Mouse (Mus musculus): ENCODE data around the gene Coq2. TPM values are rescaled to one million over a fixed set of nuclear protein-coding genes. Genes with fewer than 3 reads are reported as not detected.
A peak's percentile ranks its signal among the peaks of the same experiment; 100 is the strongest.

Gene Coq2
- total and polyA plus RNA-seq, 2 experiments from 2014 or later, result 65.1 to 81.3 TPM

GRCm38 (mm10) chr5:100679911-100680541 lies 5.1 kb upstream of the Coq2 start:
- ATAC-seq (peak; percentile 23; the same call in 1 of the 2 replicates), DNase-seq (peak; percentile 14)
- no peak for TF ChIP-seq CTCF (IDR thresholded peaks at IDR 0.05; ENCODE audit: low read depth)
- Histone ChIP-seq H3K36me3 (ENCODE audit: insufficient read depth) (no peaks in the 10 kb centered on the region), H3K9me3 (ENCODE audit: low read length) (no peaks in the 10 kb centered on the region), H3K4me1 (ENCODE audit: insufficient read depth) (0 out of 2 replicates have a peak, but pooled peaks cover under 1% of the 10 kb centered on the region), H3K9ac (no peak overlapping the region), H3K4me2 (ENCODE audit: low read depth) (no peak overlapping the region), H3K27me3 (ENCODE audit: insufficient read depth, low read length) (no peaks in the 10 kb centered on the region), H3K27ac (ENCODE audit: low read depth, low read length) (no peak overlapping the region), H3K4me3 (ENCODE audit: low read depth, low read length) (no peak overlapping the region)
- 62% methylated on average over 18 of the region's 18 CpGs for WGBS

DNA sequence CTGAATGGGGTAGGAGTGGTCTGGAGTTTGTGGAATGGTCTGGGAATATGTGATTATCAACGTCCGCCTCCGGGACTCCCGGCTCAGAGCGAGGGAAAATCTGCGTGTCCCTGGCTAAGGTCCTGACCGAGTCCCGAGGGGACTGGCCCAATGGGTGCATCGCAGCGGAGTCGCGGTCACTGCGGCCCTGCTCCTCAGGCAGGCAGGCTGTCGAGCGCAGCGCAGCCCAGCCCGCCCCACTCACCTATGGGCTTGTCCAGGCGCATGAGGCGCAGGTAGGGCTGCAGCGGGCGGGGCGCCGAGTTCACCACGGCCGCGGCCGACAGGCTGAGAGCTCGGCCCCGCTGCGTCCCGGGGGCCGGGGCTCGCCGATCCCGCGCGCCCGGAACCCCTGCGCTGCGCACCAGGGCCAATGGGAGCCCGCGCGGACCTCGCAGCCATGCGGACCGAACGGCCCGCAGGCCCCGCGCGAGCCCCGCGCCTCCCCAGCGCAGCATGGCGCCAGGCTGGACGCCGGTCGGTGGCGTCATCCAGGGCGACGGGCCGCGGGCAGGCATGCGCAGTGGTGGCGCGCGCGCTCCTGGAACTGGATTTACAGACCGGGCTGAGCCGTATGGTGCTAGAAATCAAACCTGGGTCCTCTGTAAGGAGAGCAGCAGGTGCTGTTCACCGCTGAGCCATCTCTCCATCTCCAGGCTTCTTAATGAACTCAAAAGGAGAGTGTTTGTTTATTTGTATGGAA lies 1.0 kb downstream of the Coq2 start:
- H3K4me2 ChIP-seq (ENCODE audit: low read depth), result peak overlapping the region; percentile 81
- H3K36me3 ChIP-seq (ENCODE audit: insufficient read depth), result no peaks in the 10 kb centered on the region
- no peaks in the 10 kb centered on the region for H3K9me3 ChIP-seq (ENCODE audit: low read length)
- no peak for TF ChIP-seq CTCF (IDR thresholded peaks at IDR 0.05; ENCODE audit: low read depth)
- H3K27ac ChIP-seq (ENCODE audit: low read depth, low read length), result peak overlapping the region; percentile 50
- H3K27me3 ChIP-seq (ENCODE audit: insufficient read depth, low read length), result no peaks in the 10 kb centered on the region
- WGBS, result under 1% methylated on average over 67 of the region's 71 CpGs
- peak overlapping the region; percentile 85 for H3K9ac ChIP-seq
- DNase-seq, result peak; percentile 91
- peak; percentile 99 for ATAC-seq
- H3K4me1 ChIP-seq (ENCODE audit: insufficient read depth), result peaks cover 10% of the 10 kb centered on the region; the same call in 1 of the 2 replicates
- H3K4me3 ChIP-seq (ENCODE audit: low read depth, low read length), result peak overlapping the region; percentile 80

DNA sequence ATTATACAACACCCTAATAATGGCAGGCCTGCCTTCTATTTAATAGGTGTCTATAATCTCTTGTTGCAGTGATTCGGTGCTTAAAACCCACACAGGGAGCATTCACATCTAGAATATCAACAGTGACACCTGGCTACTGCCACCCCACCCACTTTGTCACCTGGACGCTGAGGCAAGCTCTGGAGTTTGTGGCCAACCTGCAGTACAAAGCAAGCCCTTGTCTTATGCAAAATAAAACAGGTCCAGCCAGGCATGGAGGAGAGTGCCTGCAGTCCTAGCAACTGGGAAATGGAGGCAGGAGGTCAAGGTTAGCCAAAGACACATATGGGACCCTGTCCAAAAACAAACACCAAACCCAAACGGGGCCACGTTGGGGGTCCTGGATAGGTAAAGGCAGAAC lies 2.5 kb downstream of the Coq2 start:
- no peaks in the 10 kb centered on the region for H3K27me3 ChIP-seq (ENCODE audit: insufficient read depth, low read length)
- H3K36me3 ChIP-seq (ENCODE audit: insufficient read depth), result no peaks in the 10 kb centered on the region
- H3K4me2 ChIP-seq (ENCODE audit: low read depth), result no peak overlapping the region
- DNase-seq (no peak), ATAC-seq (no peak)
- H3K9ac ChIP-seq, result no peak overlapping the region
- WGBS, result 90% methylated on average over 4 of the region's 4 CpGs
- peaks cover 10% of the 10 kb centered on the region; the same call in 1 of the 2 replicates for H3K4me1 ChIP-seq (ENCODE audit: insufficient read depth)
- no peak for TF ChIP-seq CTCF (IDR thresholded peaks at IDR 0.05; ENCODE audit: low read depth)
- H3K27ac ChIP-seq (ENCODE audit: low read depth, low read length), result no peak overlapping the region
- no peaks in the 10 kb centered on the region for H3K9me3 ChIP-seq (ENCODE audit: low read length)
- no peak overlapping the region for H3K4me3 ChIP-seq (ENCODE audit: low read depth, low read length)

- DNase-seq (no peak), ATAC-seq (no peak)
- H3K27me3 ChIP-seq (ENCODE audit: insufficient read depth, low read length), result no peaks in the 10 kb centered on the region
- H3K4me1 ChIP-seq (ENCODE audit: insufficient read depth), result peaks cover 10% of the 10 kb centered on the region; the same call in 1 of the 2 replicates
- no peak for TF ChIP-seq CTCF (IDR thresholded peaks at IDR 0.05; ENCODE audit: low read depth)
- no peak overlapping the region for H3K9ac ChIP-seq
- no peaks in the 10 kb centered on the region for H3K9me3 ChIP-seq (ENCODE audit: low read length)
- no peak overlapping the region for H3K27ac ChIP-seq (ENCODE audit: low read depth, low read length)
- H3K36me3 ChIP-seq (ENCODE audit: insufficient read depth), result no peaks in the 10 kb centered on the region
- H3K4me3 ChIP-seq (ENCODE audit: low read depth, low read length), result no peak overlapping the region
- H3K4me2 ChIP-seq (ENCODE audit: low read depth), result no peak overlapping the region
- 83% methylated on average over 3 of the region's 3 CpGs for WGBS
Observed at GRCm38 (mm10) chr5:100671897-100672296, 3.0 kb downstream of the Coq2 start.

- no peaks in the 10 kb centered on the region for H3K27me3 ChIP-seq (ENCODE audit: insufficient read depth, low read length)
- H3K4me3 ChIP-seq (ENCODE audit: low read depth, low read length), result no peak overlapping the region
- WGBS, result 22% methylated on average over 5 of the region's 5 CpGs
- no peaks in the 10 kb centered on the region for H3K9me3 ChIP-seq (ENCODE audit: low read length)
- no peaks in the 10 kb centered on the region for H3K36me3 ChIP-seq (ENCODE audit: insufficient read depth)
- no peak overlapping the region for H3K4me2 ChIP-seq (ENCODE audit: low read depth)
- peak; percentile 59 for TF ChIP-seq CTCF (IDR thresholded peaks at IDR 0.05; ENCODE audit: low read depth)
- peak; percentile 43 for DNase-seq
- H3K27ac ChIP-seq (ENCODE audit: low read depth, low read length), result no peak overlapping the region
- H3K9ac ChIP-seq, result no peak overlapping the region
- H3K4me1 ChIP-seq (ENCODE audit: insufficient read depth), result peaks cover 10% of the 10 kb centered on the region; the same call in 1 of the 2 replicates
- ATAC-seq, result no peak
Observed at GRCm38 (mm10) chr5:100671398-100671797, 3.5 kb downstream of the Coq2 start.

- 67% methylated on average over 1 of the region's 1 CpGs for WGBS
- ATAC-seq (no peak), DNase-seq (no peak)
- H3K27me3 ChIP-seq (ENCODE audit: insufficient read depth, low read length), result no peaks in the 10 kb centered on the region
- no peaks in the 10 kb centered on the region for H3K9me3 ChIP-seq (ENCODE audit: low read length)
- TF ChIP-seq CTCF (IDR thresholded peaks at IDR 0.05; ENCODE audit: low read depth), result no peak
- no peaks in the 10 kb centered on the region for H3K4me1 ChIP-seq (ENCODE audit: insufficient read depth)
- H3K4me2 ChIP-seq (ENCODE audit: low read depth), result no peak overlapping the region
- no peak overlapping the region for H3K9ac ChIP-seq
- H3K36me3 ChIP-seq (ENCODE audit: insufficient read depth), result peaks cover 22% of the 10 kb centered on the region
- no peak overlapping the region for H3K27ac ChIP-seq (ENCODE audit: low read depth, low read length)
- H3K4me3 ChIP-seq (ENCODE audit: low read depth, low read length), result no peak overlapping the region
Observed at GRCm38 (mm10) chr5:100666965-100667364, 8.0 kb downstream of the Coq2 start.

- H3K9ac ChIP-seq, result no peak overlapping the region
- H3K4me2 ChIP-seq (ENCODE audit: low read depth), result no peak overlapping the region
- H3K9me3 ChIP-seq (ENCODE audit: low read length), result no peaks in the 10 kb centered on the region
- DNase-seq, result peak; percentile 30
- H3K27ac ChIP-seq (ENCODE audit: low read depth, low read length), result no peak overlapping the region
- H3K36me3 ChIP-seq (ENCODE audit: insufficient read depth), result peaks cover 45% of the 10 kb centered on the region
- no peaks in the 10 kb centered on the region for H3K27me3 ChIP-seq (ENCODE audit: insufficient read depth, low read length)
- ATAC-seq, result no peak
- TF ChIP-seq CTCF (IDR thresholded peaks at IDR 0.05; ENCODE audit: low read depth), result peak; percentile 86
- H3K4me3 ChIP-seq (ENCODE audit: low read depth, low read length), result no peak overlapping the region
- 51% methylated on average over 5 of the region's 5 CpGs for WGBS
- no peaks in the 10 kb centered on the region for H3K4me1 ChIP-seq (ENCODE audit: insufficient read depth)
Observed at GRCm38 (mm10) chr5:100663854-100664253, 11.1 kb downstream of the Coq2 start.
